Mouse (Mus musculus) mammary gland, adult 2 months (tissue): ENCODE measurements around the gene Large1. TPM values are rescaled to one million over a fixed set of nuclear protein-coding genes. Genes with fewer than 3 reads are reported as not detected.

ENCODE experiments used
- polyA plus RNA-seq: library from polyadenylated mRNA; depleted of rRNA; stranded (reverse); fragments of >200 nt; gene quantifications from 2 replicates; pipeline ENCODE4 v1.2.3, GENCODE M21; 2012; ENCODE audit warnings: low replicate concordance; rRNA removed

Large1 gene
- 10.3 and 16.9 TPM in 2 replicates for polyA plus RNA-seq

DNA sequence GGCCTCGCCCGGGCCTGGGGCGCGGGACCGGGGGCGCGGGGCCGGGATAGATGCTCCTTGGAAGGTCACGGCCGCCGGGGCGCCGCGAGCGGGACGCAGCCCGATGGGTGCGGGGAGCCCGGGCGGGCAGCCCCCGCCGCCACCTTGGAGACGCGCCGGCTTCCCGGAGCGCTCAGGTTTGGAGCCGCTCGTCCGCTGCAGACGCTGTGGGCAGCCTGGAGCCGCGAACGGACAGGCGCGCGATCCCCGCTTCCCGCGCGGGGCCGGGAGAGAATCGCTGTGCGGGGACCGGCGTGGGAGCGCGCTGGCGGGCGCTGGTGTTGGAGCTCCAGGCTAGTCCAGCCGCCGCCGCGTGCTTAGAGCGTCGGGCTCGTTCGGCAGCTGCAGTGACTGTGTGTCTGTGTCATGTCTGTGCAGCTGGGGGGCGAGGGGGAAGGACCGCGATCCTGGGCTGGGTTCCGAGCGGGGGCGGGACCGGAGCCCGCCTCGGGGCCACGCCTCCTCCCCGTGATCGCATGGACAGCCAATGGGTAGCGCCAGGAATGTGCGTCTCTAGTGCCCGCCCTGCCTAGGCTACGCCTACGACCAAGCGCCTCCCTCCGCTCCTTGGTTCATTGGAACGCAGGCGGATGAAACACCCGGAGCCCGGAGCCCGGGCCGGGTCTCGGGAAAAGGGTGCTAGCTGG, at the start of gene Large1:
Large1 (minus strand) TSS at position 433 of the 686 bp plus-strand sequence.

